Mouse (Mus musculus): ENCODE data around the gene Prdx2. TPM values are rescaled to one million over a fixed set of nuclear protein-coding genes. Genes with fewer than 3 reads are reported as not detected.
A peak's percentile ranks its signal among the peaks of the same experiment; 100 is the strongest.

The Prdx2 gene
- total RNA-seq, 2 experiments from 2014 or later: 507 to 518 TPM

Small RNA genes lying within 50 kb of the gene (microRNA-seq; reads per million reads assigned to microRNA genes)
- 5.7 reads per million, percentile 20 among the genes with 10 or more reads in this experiment for gene Gm24197

Other genes starting within 250 kb of the Prdx2 start
- gene G430095P16Rik, start 246.6 kb upstream of the Prdx2 start, total RNA-seq (2021): under 1 TPM in 1 of 2 experiments, not detected in 1; 0.51 TPM
- 100 to 1,000 TPM; 397 to 441 TPM for gene Nfix, start 169.2 kb upstream of the Prdx2 start, total RNA-seq (2021)
- gene Dand5, start 146.8 kb upstream of the Prdx2 start, total RNA-seq (2021): 1 to 10 TPM; 7.4 to 8.3 TPM
- 10 to 100 TPM; 20.6 to 21.3 TPM for gene Gadd45gip1, start 138.1 kb upstream of the Prdx2 start, total RNA-seq (2021)
- 10 to 100 TPM; 57.0 to 60.1 TPM for gene Rad23a, start 128.9 kb upstream of the Prdx2 start, total RNA-seq (2021)
- gene Calr, start 122.7 kb upstream of the Prdx2 start, total RNA-seq (2021): 100 to 1,000 TPM; 455 to 481 TPM
- gene Farsa, start 112.6 kb upstream of the Prdx2 start, total RNA-seq (2021): 10 to 100 TPM; 59.5 to 65.8 TPM
- gene Syce2, start 97.5 kb upstream of the Prdx2 start, total RNA-seq (2021): 10 to 100 TPM; 19.3 to 22.8 TPM
- 10 to 100 TPM; 29.4 to 36.6 TPM for gene Gcdh, start 75.7 kb upstream of the Prdx2 start, total RNA-seq (2021)
- not detected for gene Klf1, start 67.7 kb upstream of the Prdx2 start, total RNA-seq (2021)
- 1 to 10 TPM; 2.5 to 2.9 TPM for gene Dnase2a, start 61.0 kb upstream of the Prdx2 start, total RNA-seq (2021)
- gene Mast1, start 32.2 kb upstream of the Prdx2 start, total RNA-seq (2021): 100 to 1,000 TPM; 183 to 187 TPM
- gene Rtbdn, start 22.6 kb upstream of the Prdx2 start, total RNA-seq (2021): 1 to 10 TPM; 4.2 to 4.6 TPM
- not detected for gene Gm49661, start 154 bp upstream of the Prdx2 start, total RNA-seq (2021)
- 10 to 100 TPM; 41.0 to 44.2 TPM for gene Rnaseh2a, start 180 bp downstream of the Prdx2 start, total RNA-seq (2021)
- 10 to 100 TPM; 29.9 to 33.0 TPM for gene Junb, start 9.1 kb downstream of the Prdx2 start, total RNA-seq (2021)
- gene Hook2, start 21.0 kb downstream of the Prdx2 start, total RNA-seq (2021): 10 to 100 TPM; 13.4 to 13.9 TPM
- gene Best2, start 44.9 kb downstream of the Prdx2 start, total RNA-seq (2021): not detected
- gene Asna1, start 55.7 kb downstream of the Prdx2 start, total RNA-seq (2021): 100 to 1,000 TPM; 111 to 113 TPM
- 100 to 1,000 TPM; 139 to 145 TPM for gene Trir, start 57.2 kb downstream of the Prdx2 start, total RNA-seq (2021)
- 100 to 1,000 TPM; 168 to 193 TPM for gene Tnpo2, start 67.3 kb downstream of the Prdx2 start, total RNA-seq (2021)
- 10 to 100 TPM; 60.1 to 63.5 TPM for gene Fbxw9, start 90.5 kb downstream of the Prdx2 start, total RNA-seq (2021)
- gene Gm5741, start 98.4 kb downstream of the Prdx2 start, total RNA-seq (2021): not detected
- 10 to 100 TPM; 72.3 to 78.4 TPM for gene Dhps, start 102.2 kb downstream of the Prdx2 start, total RNA-seq (2021)
- 10 to 100 TPM; 54.3 to 60.4 TPM for gene Wdr83os, start 111.2 kb downstream of the Prdx2 start, total RNA-seq (2021)
- gene Wdr83, start 111.7 kb downstream of the Prdx2 start, total RNA-seq (2021): 10 to 100 TPM; 24.8 to 28.9 TPM
- 10 to 100 TPM; 35.6 to 37.2 TPM for gene Man2b1, start 113.7 kb downstream of the Prdx2 start, total RNA-seq (2021)
- 1 to 10 TPM; 5.6 to 6.0 TPM for gene Zfp791, start 153.5 kb downstream of the Prdx2 start, total RNA-seq (2021)
- not detected for gene Cks1brt, start 182.3 kb downstream of the Prdx2 start, total RNA-seq (2021)

All from left cerebral cortex, postnatal 10 days (tissue).